Mouse (Mus musculus) embryonic fibroblast, embryonic 13.5 days (primary cell): ENCODE measurements around the gene Meis2.

ENCODE experiments used
- CTCF ChIP-seq: IDR thresholded peaks from 2 replicates; pipeline ENCODE4 v1.5.1; 2011; ENCODE audit warnings: mild to moderate bottlenecking, control low read depth, low read length, moderate library complexity, borderline replicate concordance; ENCODE audit not compliant: insufficient read depth
- POLR2A ChIP-seq: IDR thresholded peaks from 2 replicates; pipeline ENCODE4 v1.6.1; 2011; ENCODE audit warnings: low read depth, mild to moderate bottlenecking, control low read depth, low read length, moderate library complexity

DNA sequence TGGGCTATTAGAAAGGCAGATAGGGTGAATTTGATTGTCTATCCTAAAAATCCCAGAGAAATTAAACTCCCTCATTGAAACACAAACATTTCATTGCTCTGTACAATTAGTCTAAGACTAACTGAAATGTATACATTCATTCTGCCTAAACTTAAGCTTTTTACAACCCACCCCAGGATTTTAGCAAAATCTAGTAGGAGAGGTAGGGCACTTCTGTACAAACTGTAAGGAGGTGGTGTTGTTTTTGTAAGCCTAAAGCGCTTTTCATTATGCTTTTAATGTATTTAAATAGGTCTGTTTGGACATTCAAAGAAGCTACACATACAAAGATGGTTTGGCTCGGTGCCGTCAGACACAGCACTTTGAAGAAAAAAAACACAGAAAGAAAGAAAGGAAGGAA lies 8.4 kb upstream of the Meis2 start:
- TF ChIP-seq CTCF: no peak
- TF ChIP-seq POLR2A: no peak
